Mouse (Mus musculus) monocyte, adult 5-6 weeks (primary cell): ENCODE results near the gene Washc3. TPM values are rescaled to one million over a fixed set of nuclear protein-coding genes. Genes with fewer than 3 reads are reported as not detected.

Experiments used
- ATAC-seq: fragments of 153-309, 156-312 bp; replicated peaks from 2 replicates; pipeline ENCODE4 v1.8.0; 2017; ENCODE audit warnings: mild to moderate bottlenecking; ENCODE audit not compliant: low TSS enrichment, insufficient number of reproducible peaks, severe bottlenecking, poor library complexity, low FRiP score
- total RNA-seq: library from RNA; stranded (forward); fragments of 200-1000, 200-491, 200-594 nt; gene quantifications from 3 replicates; pipeline ENCODE4 v1.2.3, GENCODE M21; 2017

The Washc3 gene
- total RNA-seq, 1 experiment from 2014 or later: 22.2 TPM

- ATAC-seq: no peak
Measured at GRCm38 (mm10) chr10:88244681-88245080, 43.8 kb downstream of the Washc3 start.

- no peak for ATAC-seq
Measured at GRCm38 (mm10) chr10:88250300-88250699, 49.4 kb downstream of the Washc3 start.

- no peak for ATAC-seq
Measured at GRCm38 (mm10) chr10:88252121-88252862, 51.4 kb downstream of the Washc3 start.

GRCm38 (mm10) chr10:88255556-88255955, 54.7 kb downstream of the Washc3 start:
- no peak for ATAC-seq

- no peak for ATAC-seq
Measured at GRCm38 (mm10) chr10:88260309-88260708, 59.4 kb downstream of the Washc3 start.

- no peak for ATAC-seq
Measured at GRCm38 (mm10) chr10:88261186-88261585, 60.3 kb downstream of the Washc3 start.

GRCm38 (mm10) chr10:88263383-88263782, 62.5 kb downstream of the Washc3 start:
- ATAC-seq: no peak

GRCm38 (mm10) chr10:88274045-88274444, 73.2 kb downstream of the Washc3 start:
- no peak for ATAC-seq

- ATAC-seq: no peak
Measured at GRCm38 (mm10) chr10:88281699-88282098, 80.8 kb downstream of the Washc3 start.

- ATAC-seq: no peak
Measured at GRCm38 (mm10) chr10:88284343-88284990, 83.6 kb downstream of the Washc3 start.

- no peak for ATAC-seq
Measured at GRCm38 (mm10) chr10:88287261-88287660, 86.4 kb downstream of the Washc3 start.

- ATAC-seq: no peak
Measured at GRCm38 (mm10) chr10:88288061-88288460, 87.2 kb downstream of the Washc3 start.

- ATAC-seq: no peak
Measured at GRCm38 (mm10) chr10:88295091-88295490, 94.2 kb downstream of the Washc3 start.

Other genes with a start within 250 kb of the Washc3 start
- not detected in 3 replicates for gene Pmch, start 110.0 kb upstream of the Washc3 start, total RNA-seq
- 0.49 to 4.7 TPM (median 1.3 TPM) in 3 replicates for gene Parpbp, start 54.2 kb upstream of the Washc3 start, total RNA-seq
- gene Nup37, start 54.1 kb upstream of the Washc3 start, total RNA-seq: 6.3 to 14.7 TPM (median 7.1 TPM) in 3 replicates
- 18.8 to 27.0 TPM (median 24.5 TPM) in 3 replicates for gene Dram1, start 178.0 kb downstream of the Washc3 start, total RNA-seq
- gene Gnptab, start 178.0 kb downstream of the Washc3 start, total RNA-seq: 28.7 to 62.7 TPM (median 37.0 TPM) in 3 replicates